Mouse (Mus musculus) cerebellum, adult 2 months (tissue): ENCODE data around the gene Catsperz. TPM values are rescaled to one million over a fixed set of nuclear protein-coding genes. Genes with fewer than 3 reads are reported as not detected.

Source experiments
- DNase-seq, 2 experiments: peaks; one replicate each; pipeline ENCODE4 v3.0.0; 2021
- H3K27ac ChIP-seq: fragments of 200-500 bp; 2 replicates; pipeline ENCODE4 v1.5.1; 2012; ENCODE audit warnings: low read length, control low read depth, inconsistent platforms; ENCODE audit not compliant: insufficient read depth
- H3K27me3 ChIP-seq: fragments of 200-500 bp; 2 replicates; pipeline ENCODE4 v1.6.1; 2012; ENCODE audit warnings: inconsistent platforms, mild to moderate bottlenecking, low read length, moderate library complexity; ENCODE audit not compliant: control insufficient read depth, insufficient read depth
- H3K4me1 ChIP-seq: fragments of 200-500 bp; 2 replicates; pipeline ENCODE4 v1.6.1; 2011; ENCODE audit warnings: low read length; ENCODE audit not compliant: control insufficient read depth, insufficient read depth
- H3K4me3 ChIP-seq: fragments of 200-500 bp; replicated peaks from 2 replicates; pipeline ENCODE3; 2011; ENCODE audit warnings: mild to moderate bottlenecking, low read depth, low read length, control low read depth; ENCODE audit not compliant: insufficient read depth
- CTCF ChIP-seq: fragments of 200-500 bp; IDR thresholded peaks from 2 replicates; pipeline ENCODE4 v1.5.1; 2011; ENCODE audit warnings: low read depth, mild to moderate bottlenecking, control low read depth, low read length, moderate library complexity, borderline replicate concordance; ENCODE audit not compliant: insufficient read depth
- POLR2A ChIP-seq: fragments of 200-500 bp; IDR thresholded peaks from 2 replicates; pipeline ENCODE4 v1.6.1; 2011; ENCODE audit warnings: low read length, control low read depth, borderline replicate concordance; ENCODE audit not compliant: insufficient read depth
- WGBS: fragments of 180-500 bp; shearing (Covaris S2); methylation state at CpG from one replicate; pipeline ENCODE4 v1.1.7; 2018; 5-methylcytosine and 5-hydroxymethylcytosine counted together
- polyA plus RNA-seq: library from polyadenylated mRNA; depleted of rRNA; stranded (reverse); fragments of >200 nt; gene quantifications from 2 replicates; pipeline ENCODE4 v1.2.3, GENCODE M21; 2012

Gene Catsperz
- polyA plus RNA-seq, 1 experiment = 2.8 TPM

GRCm38 (mm10) chr19:6920741-6921636 is 4.2 kb downstream of the Catsperz start:
- DNase-seq = peak in 1 of 2 experiments; percentile 67
- Histone ChIP-seq H3K4me3 (peak overlapping the region; percentile 63), H3K27me3 (no peaks in the 10 kb centered on the region), H3K27ac (no peak overlapping the region), H3K4me1 (peaks cover 14% of the 10 kb centered on the region)
- 2% methylated on average over 46 of the region's 48 CpGs for WGBS
- no peak for TF ChIP-seq CTCF
- TF ChIP-seq POLR2A = no peak

GRCm38 (mm10) chr19:6919876-6920740 is 5.1 kb downstream of the Catsperz start:
- peak overlapping the region; percentile 63 for H3K4me3 ChIP-seq
- peak; percentile 58 to 69 for DNase-seq
- H3K4me1 ChIP-seq = peaks cover 14% of the 10 kb centered on the region
- 11% methylated on average over 8 of the region's 8 CpGs for WGBS
- H3K27ac ChIP-seq = no peak overlapping the region
- TF ChIP-seq POLR2A (no peak), CTCF (no peak)
- H3K27me3 ChIP-seq = no peaks in the 10 kb centered on the region

- Histone ChIP-seq H3K4me3 (no peak overlapping the region), H3K27me3 (no peaks in the 10 kb centered on the region), H3K27ac (no peak overlapping the region), H3K4me1 (peaks cover 14% of the 10 kb centered on the region)
- TF ChIP-seq POLR2A = no peak
- no peak for TF ChIP-seq CTCF
- no peak for DNase-seq
These were observed 5.7 kb downstream of the Catsperz start for GRCm38 (mm10) chr19:6919431-6919830.

- no peak for DNase-seq
- Histone ChIP-seq H3K4me1 (peaks cover 14% of the 10 kb centered on the region), H3K4me3 (no peak overlapping the region), H3K27me3 (no peaks in the 10 kb centered on the region), H3K27ac (no peak overlapping the region)
- no peak for TF ChIP-seq POLR2A
- TF ChIP-seq CTCF = no peak
- 89% methylated on average over 4 of the region's 4 CpGs for whole genome bisulfite sequencing
These were observed 6.9 kb downstream of the Catsperz start for GRCm38 (mm10) chr19:6918321-6918720.

- 79% methylated on average over 4 of the region's 4 CpGs for WGBS
- no peak for TF ChIP-seq POLR2A
- no peak for TF ChIP-seq CTCF
- peaks cover 10% of the 10 kb centered on the region for H3K4me1 ChIP-seq
- no peak for DNase-seq
- H3K4me3 ChIP-seq = no peak overlapping the region
- no peak overlapping the region for H3K27ac ChIP-seq
- H3K27me3 ChIP-seq = no peaks in the 10 kb centered on the region
These were observed 8.7 kb downstream of the Catsperz start for GRCm38 (mm10) chr19:6916496-6916895.

- DNase-seq = peak in 1 of 2 experiments; percentile 8
- H3K27ac ChIP-seq = no peak overlapping the region
- no peak overlapping the region for H3K4me3 ChIP-seq
- no peaks in the 10 kb centered on the region for H3K27me3 ChIP-seq
- TF ChIP-seq CTCF (no peak), POLR2A (no peak)
- 91% methylated on average over 4 of the region's 4 CpGs for WGBS
- H3K4me1 ChIP-seq = peaks cover 9% of the 10 kb centered on the region
These were observed 9.9 kb downstream of the Catsperz start for GRCm38 (mm10) chr19:6915276-6915675.

GRCm38 (mm10) chr19:6914540-6914939 is 10.6 kb downstream of the Catsperz start:
- Histone ChIP-seq H3K4me1 (peaks cover 2% of the 10 kb centered on the region), H3K27ac (no peak overlapping the region), H3K4me3 (no peak overlapping the region), H3K27me3 (no peaks in the 10 kb centered on the region)
- no peak for TF ChIP-seq POLR2A
- no peak for TF ChIP-seq CTCF
- 95% methylated on average over 9 of the region's 9 CpGs for WGBS
- peak in 1 of 2 experiments; percentile 14 for DNase-seq
